Mouse (Mus musculus) adrenal gland, adult 18-20 months (tissue): ENCODE measurements around the gene Mslnl. TPM values are rescaled to one million over a fixed set of nuclear protein-coding genes. Genes with fewer than 3 reads are reported as not detected.
"Not testable (repeated sequence)": the region's sequence is repeated elsewhere in the genome, so short reads cannot be mapped to it uniquely, and the experiment has no call there.

Experiments used
- DNase-seq, 2 experiments: peaks; one replicate each; pipeline ENCODE4 v3.0.0; 2021 to 2022; ENCODE audit warnings: low spot score in 2 of 2
- long read RNA-seq, 2 experiments: library from polyadenylated mRNA; stranded (forward); transcript quantifications; one replicate each; pipeline ENCODE4 v2.0.0; 2021
- total RNA-seq, 2 experiments: library from RNA; stranded (reverse); gene quantifications; 1 replicate in 1 of 2; 2 replicates in 1 of 2; pipeline ENCODE4 v1.2.3; 2021

Mslnl gene
- not detected for total RNA-seq
- long read RNA-seq, experiment 1, result 0 reads
- long read RNA-seq, experiment 2, partial matches to known transcripts, result 4 of 7 reads
- long read RNA-seq, experiment 2, other reads (novel, unspliced or antisense), result 3 of 7 reads

DNA sequence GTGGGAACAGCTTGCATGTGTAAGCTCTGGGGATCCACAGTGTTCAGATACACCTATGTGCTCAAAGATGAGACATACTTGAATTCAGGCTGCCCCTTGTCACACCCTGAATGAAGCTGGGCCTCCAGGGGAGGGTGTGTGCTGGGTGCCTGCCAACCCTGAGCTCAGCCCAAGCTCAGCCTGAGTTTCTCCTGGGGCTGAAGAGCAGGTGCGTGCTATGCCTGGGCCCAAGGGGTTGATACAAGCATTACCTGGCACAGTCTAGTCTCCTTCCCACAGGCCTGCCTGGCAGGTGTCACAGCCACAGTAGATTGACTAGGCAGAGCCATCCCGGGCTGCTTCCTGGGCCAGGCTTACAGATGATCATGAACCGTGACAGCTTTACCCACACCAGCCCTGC is at the start of gene Mslnl:
TSS of gene Mslnl (plus strand) at position 298 of the 400 bp plus-strand sequence.
- DNase-seq, result no peak

DNA sequence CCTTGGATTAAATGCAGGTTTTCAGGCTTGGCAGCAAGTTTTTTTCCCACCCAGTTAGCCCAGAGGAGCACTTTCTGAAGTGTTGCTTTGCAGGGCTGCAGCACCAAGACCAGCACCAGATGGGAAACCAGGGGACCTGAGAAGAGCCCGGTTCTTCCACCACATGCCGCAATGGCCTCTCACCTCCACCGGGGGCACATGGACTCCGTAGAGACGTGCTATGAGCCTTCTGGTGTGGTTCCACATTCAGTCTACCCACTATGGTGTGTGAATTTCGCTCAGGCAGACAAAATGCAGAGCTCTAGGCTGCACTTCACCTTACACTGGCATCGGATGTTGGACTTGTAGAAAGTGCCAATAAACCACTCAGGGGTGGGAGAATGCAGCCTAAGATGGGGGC is 49.5 kb upstream of the Mslnl start:
- no peak for DNase-seq

DNA sequence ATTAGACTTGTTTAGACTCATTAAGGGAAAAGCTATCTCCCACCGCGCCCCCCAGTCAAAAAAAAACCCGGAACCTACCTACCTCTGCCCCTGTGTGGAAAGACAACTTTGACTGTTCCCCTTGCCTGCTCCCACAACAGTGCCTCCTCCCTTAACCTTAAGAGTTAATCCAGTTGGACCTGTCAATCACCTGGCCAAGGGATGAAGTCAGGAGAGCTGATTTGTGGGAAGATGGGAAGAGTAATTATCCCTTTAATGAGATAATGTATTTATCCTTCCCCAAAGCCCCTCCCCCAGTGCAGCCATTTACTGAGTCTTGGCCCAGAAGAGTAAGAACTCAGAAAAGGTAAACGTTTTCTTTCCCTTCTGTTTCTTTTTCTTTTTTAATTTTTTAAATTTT is 46.9 kb upstream of the Mslnl start:
- no peak for DNase-seq

DNA sequence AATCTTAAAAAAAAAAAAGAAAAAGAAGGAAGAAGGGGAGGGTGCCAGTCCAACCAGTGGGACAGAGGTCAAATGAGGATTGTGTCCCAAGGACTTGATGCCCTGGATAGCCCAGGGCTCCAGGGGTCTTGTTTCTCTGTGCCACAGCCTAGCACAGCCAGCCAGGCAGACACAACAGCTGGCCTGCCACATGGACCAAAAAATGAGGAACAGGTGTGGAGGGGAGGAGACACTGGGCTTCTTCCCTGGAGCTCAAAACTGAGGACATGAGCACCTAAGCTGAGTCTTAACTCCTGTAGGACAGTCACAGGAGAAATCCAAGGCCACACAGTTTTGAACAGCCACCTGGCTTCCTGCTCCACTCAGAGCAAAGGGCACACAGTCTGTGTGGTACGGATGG is 39.6 kb upstream of the Mslnl start:
- DNase-seq, result no peak

DNA sequence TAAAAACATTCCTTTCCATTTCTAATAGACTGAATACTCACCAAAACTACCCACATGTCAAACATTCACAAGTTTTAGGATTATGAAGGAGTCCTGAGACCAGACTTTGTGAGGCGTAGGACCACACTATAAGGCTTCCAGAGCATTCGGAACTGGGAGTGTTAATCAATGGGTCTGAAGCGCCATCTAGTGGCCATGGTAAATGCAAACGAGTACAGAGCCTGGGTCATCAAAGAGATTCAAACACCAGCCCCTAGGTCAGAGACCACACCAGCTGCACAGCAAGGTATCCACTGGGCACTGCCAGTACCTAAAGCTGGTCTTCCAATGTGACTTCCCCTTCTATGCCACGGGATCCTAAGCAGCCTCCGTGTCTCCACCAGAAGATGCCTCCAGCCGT is 37.4 kb upstream of the Mslnl start:
- peak; percentile 73 for DNase-seq

DNA sequence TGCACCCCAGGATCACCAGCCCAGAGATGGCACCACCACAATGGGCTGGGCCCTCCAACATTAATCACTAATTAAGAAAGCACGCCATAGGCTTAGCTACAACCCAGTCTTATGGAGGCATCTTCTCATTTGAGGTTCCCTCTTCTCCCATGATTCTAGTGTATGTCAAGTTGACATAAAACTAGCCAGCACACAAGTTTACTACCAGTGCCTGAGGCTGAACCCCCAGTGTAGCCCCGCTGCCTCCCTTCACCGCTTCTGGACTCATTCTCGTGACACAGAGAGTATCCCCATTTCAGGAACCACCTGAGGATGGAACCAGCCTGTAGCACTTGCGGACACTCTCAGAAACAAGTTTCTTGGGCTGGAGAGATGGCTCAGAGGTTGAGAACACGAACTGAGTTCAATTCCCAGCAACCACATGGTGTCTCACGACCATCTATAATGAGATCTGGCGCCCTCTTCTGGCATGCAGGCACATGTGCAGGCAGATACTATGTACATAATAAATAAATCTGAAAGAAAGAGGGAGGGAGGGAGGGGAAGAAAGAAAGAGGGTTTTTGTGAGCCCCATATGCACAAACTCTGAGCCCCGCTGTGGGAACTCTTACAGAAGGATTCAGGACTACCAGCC is 34.9 kb upstream of the Mslnl start:
- DNase-seq, result no peak

DNA sequence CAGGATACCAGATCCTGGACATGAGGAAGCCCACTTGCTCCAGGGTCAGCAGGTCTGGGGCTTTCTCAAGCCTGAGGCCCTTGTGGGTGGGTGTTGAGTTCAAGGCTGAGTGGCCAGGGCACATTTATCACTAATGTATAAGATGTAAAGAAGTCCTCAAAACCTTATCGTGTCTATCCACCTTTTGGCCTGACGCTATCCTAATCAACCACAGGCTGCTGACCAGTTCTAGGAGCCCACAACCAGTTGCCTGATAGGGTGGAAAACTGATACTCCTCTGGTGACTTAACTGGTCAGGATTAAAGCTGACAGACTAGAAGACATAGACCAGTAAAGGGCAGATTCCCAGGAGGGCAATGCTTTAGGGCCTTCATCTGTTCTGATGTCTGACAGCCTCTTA is 25.8 kb upstream of the Mslnl start:
- DNase-seq, result no peak

DNA sequence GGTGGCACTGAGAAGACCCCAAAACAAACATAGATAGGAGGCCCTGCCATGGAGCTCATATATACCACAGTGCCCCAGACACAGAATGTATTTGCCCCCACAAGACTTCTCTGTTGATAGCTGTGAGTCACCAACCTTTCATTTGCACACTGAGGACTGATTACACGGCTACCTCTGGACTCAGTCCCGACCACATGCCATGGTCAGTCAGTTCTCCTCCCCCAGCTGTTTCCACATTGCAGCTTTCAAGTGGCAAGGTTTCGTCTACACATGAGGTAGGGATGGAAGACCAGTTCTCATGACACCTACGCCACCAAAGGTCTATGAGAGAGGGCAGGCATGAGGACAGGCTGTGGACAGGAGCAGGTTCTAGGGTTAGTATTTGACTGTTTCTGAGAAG is 24.7 kb upstream of the Mslnl start:
- DNase-seq, result no peak

DNA sequence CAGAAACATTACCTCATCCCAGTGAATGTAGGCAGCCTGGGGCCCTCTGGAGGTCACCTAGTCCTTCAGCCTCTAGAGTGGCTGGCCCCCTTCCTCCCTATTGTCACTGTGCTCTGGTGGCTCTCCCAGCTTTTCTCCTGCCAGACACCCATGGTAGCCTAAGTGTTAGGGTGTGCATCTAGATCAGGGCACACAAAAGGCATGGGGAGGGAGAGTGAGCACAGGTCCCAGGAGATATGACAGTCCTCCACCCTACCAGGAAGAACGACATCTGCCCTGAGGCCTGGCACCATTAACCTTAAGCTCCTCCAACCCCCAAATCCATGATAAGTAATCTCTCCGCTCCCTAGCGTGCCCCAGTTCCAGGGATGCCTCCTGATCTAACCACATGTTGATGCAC is 20.2 kb upstream of the Mslnl start:
- DNase-seq, result no peak

DNA sequence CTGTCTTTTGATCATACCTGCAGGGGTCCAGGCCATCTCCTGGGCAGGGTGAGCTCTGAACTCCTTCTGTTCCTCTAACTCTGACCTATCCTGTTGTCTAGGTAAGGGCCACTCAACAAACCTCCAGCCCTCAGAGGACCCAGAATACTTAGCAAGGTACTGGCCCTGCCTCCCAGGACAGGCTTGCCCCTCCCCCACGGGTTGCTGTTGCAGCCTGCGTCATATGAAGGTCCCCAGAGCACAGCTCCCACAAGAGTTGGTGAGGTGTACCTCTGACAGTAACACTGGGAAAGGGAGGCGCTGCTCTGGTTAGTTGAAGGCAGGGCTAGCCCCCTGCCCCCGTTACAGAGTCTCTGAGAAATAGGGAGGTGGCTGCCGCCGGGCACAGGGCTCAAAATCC is 19.7 kb upstream of the Mslnl start:
- DNase-seq, result no peak

DNA sequence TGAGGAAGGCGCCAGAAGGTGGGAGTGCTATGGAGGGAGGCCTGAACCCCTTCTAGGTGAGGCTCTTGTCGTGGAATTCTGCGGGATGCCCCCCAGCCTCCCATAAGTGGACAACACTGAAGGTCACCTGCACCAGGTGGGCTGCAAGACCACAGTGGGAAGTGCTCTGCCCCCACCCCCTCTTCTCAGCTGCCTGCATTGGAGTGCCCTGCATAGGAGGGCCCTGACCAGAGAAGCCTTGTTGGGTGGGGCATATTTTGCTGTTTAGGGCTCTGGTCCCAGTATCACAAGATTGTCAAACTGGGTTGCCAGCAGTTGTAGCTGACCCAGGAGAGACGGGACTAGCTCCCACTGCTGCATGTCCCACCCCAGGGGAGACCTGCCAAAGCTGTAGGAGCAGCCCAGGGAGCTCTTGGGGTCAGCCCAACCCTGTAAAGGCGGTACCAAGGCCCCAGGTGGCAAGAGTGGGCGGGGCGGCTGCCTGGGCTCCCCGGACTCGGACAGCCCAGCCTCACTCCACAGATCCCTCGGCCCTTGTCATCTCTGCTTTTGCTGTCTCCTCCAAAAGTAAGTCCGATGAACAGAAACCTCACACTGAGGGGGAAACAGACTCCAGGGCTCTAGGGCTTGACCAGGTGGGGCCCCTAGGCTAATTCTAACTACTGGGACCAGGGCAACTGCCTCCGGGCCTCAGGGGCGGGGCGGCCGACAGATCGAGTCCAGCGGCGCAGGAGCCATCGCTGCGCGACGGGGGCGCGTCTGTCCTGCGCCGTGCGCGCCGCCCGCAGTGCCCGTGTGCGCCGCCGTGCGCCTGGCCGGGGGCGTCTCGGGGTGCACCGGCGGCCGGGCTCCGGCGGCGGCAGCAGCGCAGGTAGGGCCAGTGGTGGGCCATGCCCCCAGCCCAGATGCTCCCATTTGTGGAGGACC is 18.9 kb upstream of the Mslnl start, which contains the start of gene Gng13:
TSS of gene Gng13 (plus strand) at position 461 of the 927 bp plus-strand sequence.
- DNase-seq, result no peak

DNA sequence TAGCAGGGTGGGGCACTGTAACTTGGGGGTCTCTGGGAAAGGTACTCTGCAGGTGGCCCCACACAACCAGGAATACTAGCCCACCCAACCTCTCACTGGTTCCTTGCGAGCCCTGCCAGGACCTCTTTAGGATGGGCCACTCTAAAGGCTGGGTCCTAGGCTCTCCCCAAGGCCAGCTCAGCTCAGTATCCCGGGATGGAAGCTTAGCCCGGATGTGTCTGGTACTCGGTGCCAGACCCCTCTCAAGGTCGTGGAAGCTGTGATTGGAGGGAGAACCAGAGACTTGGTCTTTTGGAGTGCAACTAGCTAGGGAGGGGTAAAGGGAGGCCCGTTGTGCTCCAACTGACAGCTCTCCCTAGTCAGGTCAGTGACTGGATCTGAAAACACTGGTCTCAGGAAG is 18.2 kb upstream of the Mslnl start:
- no peak for DNase-seq

DNA sequence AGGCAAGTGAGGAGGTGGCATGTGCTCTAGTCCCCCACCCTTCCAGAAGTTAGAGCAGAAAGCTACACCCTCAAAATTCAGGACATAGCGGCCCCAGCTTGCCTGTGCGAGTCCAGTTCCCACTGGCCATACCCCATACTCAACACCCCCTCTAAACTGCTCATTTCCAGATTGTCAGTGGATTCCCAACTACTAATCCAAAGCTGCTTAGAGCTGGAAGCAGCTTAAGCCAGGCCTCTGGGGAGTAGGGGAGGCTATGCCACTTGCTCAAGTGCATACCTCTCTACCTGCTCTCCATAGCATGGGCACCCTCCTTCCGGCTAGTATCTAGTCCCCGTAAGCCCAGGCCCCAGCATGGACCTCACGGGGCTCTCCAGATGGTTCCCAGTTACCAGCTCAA is 14.4 kb upstream of the Mslnl start:
- DNase-seq, result no peak

DNA sequence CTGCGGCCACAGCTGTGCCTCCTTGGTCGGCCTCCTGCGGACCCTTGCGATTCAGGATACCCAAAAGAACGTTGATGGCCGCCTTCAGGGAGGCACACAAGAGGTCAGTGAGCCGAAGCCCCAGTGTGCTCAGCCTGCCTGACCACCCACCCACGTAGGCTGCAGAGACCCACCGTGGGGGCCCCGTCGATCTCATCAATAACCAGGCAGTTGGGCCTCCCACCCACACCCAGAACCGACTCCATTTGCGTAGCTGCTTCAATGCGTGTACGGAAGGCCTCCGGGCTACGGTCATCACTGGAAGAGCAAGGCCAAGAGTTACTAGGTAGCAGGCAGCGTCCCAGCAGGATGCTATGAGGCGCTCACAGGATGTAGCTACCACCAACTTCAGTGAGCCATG is 12.4 kb upstream of the Mslnl start:
- no peak for DNase-seq

DNA sequence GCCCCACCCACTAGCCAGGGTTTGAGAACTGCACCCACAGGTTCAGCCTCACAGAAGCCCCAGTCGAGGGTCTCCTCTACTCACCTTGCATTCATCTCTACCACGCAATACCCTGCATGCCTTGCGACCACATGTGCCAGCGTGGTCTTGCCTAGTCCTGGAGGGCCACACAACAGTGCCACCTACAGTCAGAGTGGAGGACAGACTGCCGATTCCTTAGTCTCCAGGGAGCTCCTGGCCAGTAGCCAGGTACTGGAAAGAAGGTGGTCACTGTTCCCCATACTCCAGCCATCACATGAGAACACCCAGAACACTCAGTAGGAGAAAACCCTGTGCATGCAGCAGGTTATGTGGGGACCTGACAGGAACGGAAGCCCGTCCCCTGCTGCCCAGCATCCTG is 11.9 kb upstream of the Mslnl start:
- no peak for DNase-seq

DNA sequence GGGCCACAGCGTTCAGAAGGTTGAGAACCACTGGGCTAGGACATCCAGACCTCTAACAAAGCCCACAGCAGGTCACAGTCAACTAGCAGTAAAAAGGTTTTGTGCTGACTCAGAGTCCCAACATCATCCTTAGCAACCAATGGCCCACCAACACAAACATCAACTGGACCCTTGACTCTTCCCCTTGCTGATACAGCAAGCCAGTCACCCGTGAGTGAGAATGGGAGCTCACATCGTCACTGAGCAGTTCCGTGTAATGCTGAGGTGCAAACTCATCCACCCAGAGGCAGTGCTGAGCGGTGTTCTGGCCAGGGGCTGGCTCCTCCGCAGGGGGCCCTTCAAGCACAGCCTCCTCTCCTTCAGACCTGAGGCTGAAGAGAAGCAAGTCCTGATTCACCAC is 10.6 kb upstream of the Mslnl start:
- no peak for DNase-seq

DNA sequence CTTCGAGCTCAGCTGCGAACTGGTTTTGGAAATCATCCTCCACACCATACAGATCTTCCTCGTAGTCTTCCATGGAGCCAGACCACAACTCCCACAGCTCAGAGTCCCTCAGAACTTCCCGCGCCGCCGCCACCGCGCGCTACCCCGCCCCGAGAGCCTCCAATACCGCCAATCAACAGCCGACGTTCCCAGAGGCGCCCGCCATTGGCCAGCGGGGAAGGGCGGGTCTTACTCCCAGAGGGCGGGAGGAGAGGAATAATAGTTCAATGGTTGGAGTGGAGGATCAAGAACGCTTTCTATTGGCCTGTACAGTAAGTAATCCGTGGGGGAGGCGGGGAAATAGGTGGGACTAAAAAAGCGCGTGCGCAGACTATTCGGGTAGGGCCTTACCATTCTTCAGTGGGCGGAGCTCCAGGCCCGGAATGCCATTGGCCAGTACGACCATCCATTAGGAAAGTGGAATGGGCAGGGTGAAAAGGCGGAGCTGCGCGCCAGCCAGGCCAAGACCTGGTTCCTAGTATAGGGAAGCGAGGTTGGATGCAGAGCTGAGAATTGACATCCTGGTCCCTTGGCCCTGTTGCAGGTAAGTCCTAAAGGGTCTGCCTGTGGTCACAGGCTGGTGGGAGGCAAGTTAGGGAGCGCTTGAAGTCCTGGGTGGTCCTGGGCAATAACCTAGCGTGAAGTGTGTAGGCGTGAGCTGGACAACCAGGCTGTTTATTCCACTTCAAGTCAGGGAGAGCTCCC is 8.4 kb upstream of the Mslnl start, which contains the start of the genes Chtf18 and Rpusd1:
TSS of gene Chtf18 (minus strand) at position 155 of the 744 bp plus-strand sequence.
TSS of gene Rpusd1 (plus strand) at position 406 of the 744 bp plus-strand sequence.
- DNase-seq, result peak; percentile 93 to 94

DNA sequence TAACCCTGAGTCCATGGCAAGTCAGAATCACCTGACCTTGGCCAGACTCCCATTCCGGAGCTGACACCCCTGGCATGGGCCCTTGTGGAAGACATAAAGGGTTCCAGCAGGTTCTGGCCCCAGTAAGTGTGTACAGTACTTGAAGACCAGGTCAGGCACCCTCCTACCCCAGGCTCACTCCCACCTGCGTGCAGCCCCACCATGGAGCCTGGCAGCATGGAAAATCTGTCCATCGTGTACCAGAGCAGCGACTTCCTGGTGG is 7.9 kb upstream of the Mslnl start:
- no peak for DNase-seq

DNA sequence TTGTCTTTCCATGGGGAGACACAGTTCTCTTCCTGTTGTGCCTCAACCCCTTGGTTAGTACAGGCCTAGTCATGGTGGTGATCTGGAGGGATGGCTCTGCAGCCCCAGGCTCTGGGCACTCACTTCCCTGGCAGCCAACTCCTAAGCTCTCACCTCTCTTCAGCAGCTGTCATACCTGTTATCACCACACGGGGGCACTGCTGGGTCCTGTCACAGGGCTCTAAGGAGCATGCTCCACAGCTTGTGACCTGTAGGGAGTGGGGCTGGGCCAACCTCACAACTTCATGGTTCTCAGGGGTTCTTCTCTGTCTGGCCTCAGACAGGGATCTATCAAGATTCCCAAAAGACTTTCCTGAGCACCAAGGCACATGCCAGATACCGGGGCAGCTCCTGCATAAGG is 3.8 kb upstream of the Mslnl start:
- DNase-seq, result peak; percentile 83 to 88

DNA sequence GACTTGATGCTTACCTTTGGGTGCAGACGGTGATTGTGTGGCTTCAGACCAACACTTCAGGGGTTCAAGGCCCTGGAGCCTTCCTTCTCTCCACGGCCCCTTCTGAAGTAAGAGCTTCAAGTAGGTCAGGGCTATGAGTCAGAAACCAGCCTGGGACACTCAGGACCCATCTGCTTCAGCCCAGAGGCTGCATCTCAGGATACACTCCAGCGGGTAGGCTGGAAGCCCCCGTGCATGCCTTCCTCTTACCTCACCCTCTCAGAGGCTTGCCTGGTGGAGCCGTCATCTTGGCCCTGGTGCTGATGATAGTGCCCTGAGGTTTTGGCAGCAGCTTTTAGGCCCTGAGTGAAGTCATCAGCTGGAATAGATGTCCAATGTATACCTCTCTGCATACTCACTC is 596 bp upstream of the Mslnl start:
- no peak for DNase-seq

DNA sequence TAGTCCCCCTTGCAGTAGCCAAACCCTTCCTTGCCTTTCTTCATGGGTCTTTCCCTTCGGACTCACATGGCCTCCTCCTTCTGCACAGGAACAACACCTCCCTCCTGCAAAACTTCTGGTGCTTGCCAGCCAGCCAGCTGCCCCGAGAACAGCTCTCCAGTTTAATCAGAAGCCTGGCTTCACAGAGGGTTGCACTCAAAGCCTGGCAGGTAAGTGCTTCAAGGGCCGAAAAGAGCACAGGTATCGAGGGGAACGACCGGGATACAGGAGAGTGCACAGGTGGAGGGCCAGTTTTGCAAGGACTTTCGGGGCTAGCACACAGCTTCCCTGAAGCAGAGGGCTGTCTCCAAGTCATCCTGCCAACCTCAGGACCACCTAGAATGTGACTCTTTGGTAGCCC is 3.0 kb downstream of the Mslnl start:
- DNase-seq, result no peak

DNA sequence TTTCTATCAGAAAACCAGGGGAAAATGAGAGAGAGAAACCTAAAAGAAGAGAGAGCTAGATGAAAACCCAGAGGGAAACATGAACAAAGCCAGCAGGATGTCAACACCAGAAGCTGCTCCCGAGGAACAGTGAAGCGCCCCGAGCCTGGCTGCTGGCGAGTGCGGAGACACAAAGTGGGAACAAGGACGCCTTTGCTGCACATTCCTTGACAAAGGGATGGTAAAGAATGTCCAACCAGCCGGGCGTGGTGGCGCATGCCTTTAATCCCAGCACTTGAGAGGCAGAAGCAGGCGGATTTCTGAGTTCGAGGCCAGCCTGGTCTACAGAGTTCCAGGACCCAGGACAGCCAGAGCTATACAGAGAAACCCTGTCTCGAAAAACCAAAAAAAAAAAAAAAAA is 5.6 kb downstream of the Mslnl start:
- not testable (repeated sequence) for DNase-seq
